Mouse (Mus musculus) lung, embryonic 14.5 days (tissue): Measurements from ENCODE around the gene AW209491. TPM values are rescaled to one million over a fixed set of nuclear protein-coding genes. Genes with fewer than 3 reads are reported as not detected.

ENCODE experiments used
- ATAC-seq: fragments of 200-750 bp; cut with Nextera tagmentation; 2 replicates; pipeline ENCODE4 v1.8.0; 2017; ENCODE audit warnings: mild to moderate bottlenecking, moderate TSS enrichment, moderate library complexity; ENCODE audit not compliant: insufficient read depth
- DNase-seq: peaks from one replicate; pipeline ENCODE4 v3.0.0-alpha.2; 2015
- H3K27ac ChIP-seq: fragments of 300-500 bp; sonication (generic); 2 replicates; pipeline ENCODE4 v1.5.1; 2014; ENCODE audit warnings: low read depth, mild to moderate bottlenecking, moderate library complexity
- H3K27me3 ChIP-seq: fragments of 300-500 bp; sonication (generic); 2 replicates; pipeline ENCODE4 v1.6.1; 2014; ENCODE audit warnings: low read length, control low read depth; ENCODE audit not compliant: insufficient read depth
- H3K36me3 ChIP-seq: fragments of 300-500 bp; sonication (generic); 2 replicates; pipeline ENCODE4 v1.6.1; 2014; ENCODE audit warnings: control low read depth; ENCODE audit not compliant: insufficient read depth
- H3K4me1 ChIP-seq: fragments of 300-500 bp; sonication (generic); 2 replicates; pipeline ENCODE4 v1.6.1; 2014; ENCODE audit warnings: antibody characterized with exemption, control low read depth; ENCODE audit not compliant: insufficient read depth
- H3K4me2 ChIP-seq: fragments of 300-500 bp; sonication (generic); 2 replicates; pipeline ENCODE4 v1.6.1; 2014; ENCODE audit warnings: mild to moderate bottlenecking
- H3K4me3 ChIP-seq: fragments of 300-500 bp; sonication (generic); 2 replicates; pipeline ENCODE4 v1.5.1; 2014; ENCODE audit warnings: low read depth, low read length
- H3K9ac ChIP-seq: fragments of 300-500 bp; sonication (generic); 2 replicates; pipeline ENCODE4 v1.6.1; 2014
- H3K9me3 ChIP-seq: fragments of 300-500 bp; sonication (generic); 2 replicates; pipeline ENCODE4 v1.6.1; 2016; ENCODE audit warnings: low read depth, low read length, control low read depth
- CTCF ChIP-seq: IDR thresholded peaks from 2 replicates; pipeline ENCODE4 v1.5.1; 2016; ENCODE audit warnings: antibody characterized with exemption, low read depth
- WGBS: fragments of 180-500 bp; shearing (Covaris S2); extraction: QIAGEN DNeasy Blood & Tissue Kit; methylation state at CpG from one replicate; pipeline ENCODE4 v1.1.7; 2014; 5-methylcytosine and 5-hydroxymethylcytosine counted together
- polyA plus RNA-seq: library from polyadenylated mRNA; unstranded; fragments of >200 nt; fragmentation: Nextera tagmentation; extraction: Ambion mirVana; gene quantifications from 2 replicates; pipeline ENCODE4 v1.2.1, GENCODE M21; 2014

AW209491 gene
- polyA plus RNA-seq: 24.8 and 26.8 TPM in 2 replicates

DNA sequence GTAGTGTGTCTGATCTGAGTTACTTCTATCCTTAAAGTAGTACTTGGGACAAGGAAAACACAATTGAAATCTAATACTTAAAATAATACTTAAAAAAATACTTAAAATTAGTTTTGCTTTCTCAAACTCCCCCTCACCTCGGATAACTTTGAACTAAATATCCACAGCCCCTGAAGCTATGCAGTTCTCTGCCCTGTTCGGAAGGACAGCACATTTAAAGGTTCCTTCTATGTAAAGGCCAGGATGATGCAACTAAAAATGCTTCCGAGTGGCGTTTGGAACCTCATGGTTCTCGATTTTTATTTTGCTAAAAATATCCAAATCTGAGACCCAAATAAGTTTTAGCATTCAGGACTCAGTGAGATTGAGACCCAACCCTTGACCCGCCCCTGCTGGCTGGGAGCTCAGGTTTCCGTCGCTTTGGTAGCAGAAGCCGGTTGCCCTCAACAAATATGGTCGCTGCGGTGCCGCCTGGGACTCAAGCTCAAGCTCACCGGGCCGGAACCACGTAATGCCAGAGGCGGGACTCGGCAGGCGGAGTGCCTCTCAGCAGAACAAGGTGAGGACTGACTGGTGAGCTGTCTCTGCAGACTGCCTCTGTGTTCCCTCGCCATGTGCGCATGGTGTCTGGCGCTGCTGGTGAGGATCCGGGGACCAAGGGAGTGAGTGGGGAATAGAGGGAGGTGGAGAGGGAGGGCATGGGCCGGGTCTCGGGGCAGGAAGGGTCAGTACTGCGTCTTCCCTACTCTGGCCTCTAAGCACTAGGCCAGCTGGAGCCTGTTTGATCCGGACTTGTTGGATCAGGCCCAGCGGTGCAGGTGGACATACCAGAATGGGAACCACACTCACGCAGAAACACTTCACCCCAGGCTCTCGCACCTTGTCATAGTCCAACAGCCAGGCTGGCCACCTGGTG, at the start of gene AW209491:
Gene AW209491 (plus strand): TSS at position 429 of the 916 bp plus-strand sequence.
- peak within 1 kb of the TSS; percentile 65; the same call in 1 of the 2 replicates for H3K27ac ChIP-seq
- no peaks in the 10 kb centered on the region for H3K9me3 ChIP-seq
- ATAC-seq (peak; percentile 97), DNase-seq (peak; percentile 97)
- peak within 1 kb of the TSS; percentile 66 for H3K4me3 ChIP-seq
- H3K4me1 ChIP-seq: no peaks in the 10 kb centered on the region
- H3K4me2 ChIP-seq: peak within 1 kb of the TSS; percentile 75
- H3K9ac ChIP-seq: peak within 1 kb of the TSS; percentile 77
- TF ChIP-seq CTCF: no peak
- WGBS: 1% methylated on average over 29 of the region's 29 CpGs
- H3K27me3 ChIP-seq: no peaks in the 10 kb centered on the region
- peaks cover 18% of the 10 kb centered on the region for H3K36me3 ChIP-seq

DNA sequence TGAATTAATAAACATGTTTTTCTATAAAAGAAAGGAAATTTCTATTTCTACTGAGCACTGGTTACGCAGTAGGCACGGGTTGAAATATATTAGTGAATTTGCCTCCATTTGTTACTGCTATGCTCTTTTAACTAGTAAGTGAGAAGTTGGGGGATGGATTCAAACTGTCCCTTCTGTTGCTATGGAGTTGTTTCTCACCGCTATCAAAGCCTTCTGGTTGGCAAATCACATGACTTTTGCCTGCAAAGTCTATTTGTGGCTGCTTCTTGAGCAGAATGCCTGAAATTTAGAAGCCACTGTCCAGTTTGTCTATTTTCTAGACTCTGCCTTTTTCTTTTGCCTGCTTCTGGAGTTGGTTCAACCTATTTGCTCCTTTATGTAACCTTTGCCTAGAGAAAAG, 49.6 kb upstream of the AW209491 start:
- no peak overlapping the region for H3K4me2 ChIP-seq
- no peak overlapping the region for H3K9ac ChIP-seq
- TF ChIP-seq CTCF: no peak
- no peaks in the 10 kb centered on the region for H3K36me3 ChIP-seq
- H3K4me1 ChIP-seq: no peaks in the 10 kb centered on the region
- no peak for DNase-seq
- ATAC-seq: no peak
- H3K27me3 ChIP-seq: no peaks in the 10 kb centered on the region
- H3K27ac ChIP-seq: no peak overlapping the region
- no peak overlapping the region for H3K4me3 ChIP-seq
- peaks cover 3% of the 10 kb centered on the region; the same call in 1 of the 2 replicates for H3K9me3 ChIP-seq
- 62% methylated on average over 3 of the region's 3 CpGs for WGBS

DNA sequence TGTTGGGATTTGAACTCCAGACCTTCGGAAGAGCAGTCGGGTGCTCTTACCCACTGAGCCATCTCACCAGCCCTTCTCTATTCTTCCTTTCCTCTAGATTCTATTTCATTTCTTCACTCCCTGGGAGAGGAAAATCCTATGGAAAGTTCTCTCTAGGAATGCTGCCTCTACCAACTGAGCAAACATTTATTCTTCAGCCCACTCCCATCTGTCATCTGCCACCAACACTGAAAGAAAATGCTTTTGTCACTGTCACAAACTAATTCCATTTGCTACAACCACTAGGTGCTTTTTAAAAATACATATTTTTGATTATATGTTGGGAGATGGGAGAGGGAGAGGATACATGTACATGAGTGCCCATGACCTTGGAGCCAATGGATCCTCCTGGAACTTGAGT, 27.2 kb upstream of the AW209491 start:
- Histone ChIP-seq H3K4me2 (no peak overlapping the region), H3K9me3 (no peaks in the 10 kb centered on the region), H3K4me1 (no peaks in the 10 kb centered on the region), H3K27me3 (no peaks in the 10 kb centered on the region), H3K27ac (no peak overlapping the region), H3K36me3 (no peaks in the 10 kb centered on the region), H3K4me3 (no peak overlapping the region), H3K9ac (no peak overlapping the region)
- ATAC-seq: no peak
- DNase-seq: no peak
- WGBS: 82% methylated on average over 2 of the region's 2 CpGs
- no peak for TF ChIP-seq CTCF

DNA sequence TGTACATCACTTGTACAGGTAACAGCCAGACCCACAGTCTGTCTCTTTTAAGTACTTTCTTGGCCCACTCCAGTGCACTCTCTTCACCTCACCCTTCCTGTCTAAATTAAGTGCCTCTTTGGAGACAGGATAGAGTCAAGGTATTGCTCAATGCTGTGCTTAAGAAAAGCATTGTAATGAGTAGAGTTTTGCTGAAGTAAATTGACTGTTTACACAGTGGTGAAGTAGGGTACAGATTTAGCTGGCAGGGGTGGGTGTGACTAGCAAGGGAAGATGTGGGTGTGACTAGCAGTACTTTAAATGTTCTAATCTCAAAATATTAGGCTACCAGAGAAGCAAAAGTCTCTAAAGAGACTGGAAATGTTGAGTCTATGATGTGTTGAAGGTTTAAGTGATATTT, 22.3 kb upstream of the AW209491 start:
- no peak overlapping the region for H3K9ac ChIP-seq

DNA sequence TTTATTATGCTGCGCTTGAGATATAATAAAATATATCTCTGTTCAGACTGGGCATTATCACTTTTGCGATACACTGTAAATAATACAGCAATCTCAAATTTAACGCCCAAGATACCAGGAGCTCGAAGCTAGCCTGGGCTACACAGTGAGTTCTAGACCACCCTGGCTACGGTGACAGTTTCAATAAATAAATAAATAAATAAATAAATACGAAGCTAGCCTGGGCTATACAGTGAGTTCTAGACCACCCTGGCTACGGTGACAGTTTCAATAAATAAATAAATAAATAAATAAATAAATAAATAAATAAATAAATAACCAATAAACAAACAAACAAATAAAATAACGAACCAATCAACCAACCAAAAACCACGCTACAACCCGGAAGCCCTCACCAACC, 17.5 kb upstream of the AW209491 start:
- Histone ChIP-seq H3K4me1 (0 out of 2 replicates have a peak, but pooled peaks cover 5% of the 10 kb centered on the region), H3K4me2 (peak overlapping the region; percentile 72), H3K36me3 (peaks cover 31% of the 10 kb centered on the region), H3K9me3 (no peaks in the 10 kb centered on the region), H3K9ac (peak overlapping the region; percentile 68), H3K4me3 (peak overlapping the region; percentile 91), H3K27me3 (no peaks in the 10 kb centered on the region), H3K27ac (peak overlapping the region; percentile 67; the same call in 1 of the 2 replicates)
- 6% methylated on average over 10 of the region's 10 CpGs for WGBS
- no peak for TF ChIP-seq CTCF
- peak; percentile 65 for ATAC-seq
- DNase-seq: peak; percentile 14

More for the DNA sequence above, 22.3 kb upstream of the AW209491 start:
- H3K4me1 ChIP-seq: 0 out of 2 replicates have a peak, but pooled peaks cover 5% of the 10 kb centered on the region
- no peak overlapping the region for H3K27ac ChIP-seq
- H3K27me3 ChIP-seq: no peaks in the 10 kb centered on the region
- no peaks in the 10 kb centered on the region for H3K9me3 ChIP-seq
- H3K4me2 ChIP-seq: no peak overlapping the region
- no peak for TF ChIP-seq CTCF
- H3K36me3 ChIP-seq: peaks cover 16% of the 10 kb centered on the region
- DNase-seq (no peak), ATAC-seq (no peak)
- no peak overlapping the region for H3K4me3 ChIP-seq

DNA sequence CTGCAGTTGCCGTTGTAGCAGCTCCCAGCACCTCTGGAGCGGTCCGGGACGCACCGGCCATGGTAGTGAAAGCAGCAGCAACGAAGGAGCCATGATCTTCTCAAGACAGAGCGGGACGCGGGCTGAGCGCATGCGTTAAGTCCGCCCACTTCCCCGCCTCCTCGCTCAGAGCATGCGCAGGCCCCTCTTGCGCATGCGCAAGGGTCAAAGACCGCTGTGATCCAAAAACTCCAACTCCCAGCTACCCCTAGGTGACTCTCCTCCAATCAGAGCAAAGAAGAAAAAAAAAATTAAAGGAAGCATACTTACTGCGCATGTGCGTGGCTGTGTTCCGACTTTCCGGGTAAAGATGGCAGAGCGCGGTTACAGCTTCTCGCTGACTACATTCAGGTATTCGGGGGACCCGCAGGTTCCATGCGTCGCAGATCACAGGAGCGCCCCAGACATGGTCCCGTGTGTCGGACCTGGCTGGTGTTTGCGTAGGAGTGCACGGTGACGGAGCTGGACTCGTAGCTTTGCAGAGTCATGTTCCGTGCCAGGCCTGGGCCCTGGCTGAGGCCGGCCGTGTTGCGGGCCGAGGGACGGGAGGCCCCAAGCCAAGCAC, 16.9 kb upstream of the AW209491 start, which contains the start of the genes Mrpl32 and Psma2:
Gene Mrpl32 (minus strand): TSS at position 240 of the 604 bp plus-strand sequence.
Gene Psma2 (plus strand): TSS at position 315 of the 604 bp plus-strand sequence.
- H3K4me3 ChIP-seq: peak within 1 kb of the TSS; percentile 91
- H3K9ac ChIP-seq: peak within 1 kb of the TSS; percentile 93
- peaks cover 34% of the 10 kb centered on the region for H3K36me3 ChIP-seq
- no peak for TF ChIP-seq CTCF
- 0 out of 2 replicates have a peak, but pooled peaks cover 5% of the 10 kb centered on the region for H3K4me1 ChIP-seq
- H3K9me3 ChIP-seq: no peaks in the 10 kb centered on the region
- peak within 1 kb of the TSS; percentile 70; the same call in 1 of the 2 replicates for H3K27ac ChIP-seq
- peak; percentile 99 for ATAC-seq
- peak within 1 kb of the TSS; percentile 72 for H3K4me2 ChIP-seq
- H3K27me3 ChIP-seq: no peaks in the 10 kb centered on the region
- peak; percentile 100 for DNase-seq
- WGBS: under 1% methylated on average over 42 of the region's 42 CpGs
